Mouse (Mus musculus) limb, embryonic 11.5 days (tissue): ENCODE data around the gene Pheta2. TPM values are rescaled to one million over a fixed set of nuclear protein-coding genes. Genes with fewer than 3 reads are reported as not detected.

ENCODE experiments used
- ATAC-seq: fragments of 200-750 bp; cut with Nextera tagmentation; 2 replicates; pipeline ENCODE4 v1.8.0; 2017; ENCODE audit warnings: low read depth; ENCODE audit not compliant: insufficient number of reproducible peaks, low FRiP score, low TSS enrichment
- DNase-seq: peaks from one replicate; pipeline ENCODE4 v3.0.0-alpha.2; 2015; ENCODE audit warnings: low spot score
- H3K27ac ChIP-seq: fragments of 300-500 bp; sonication (generic); replicated peaks from 2 replicates; pipeline ENCODE4 v1.5.1; 2014; ENCODE audit warnings: low read depth, mild to moderate bottlenecking, low read length
- H3K27me3 ChIP-seq: fragments of 300-500 bp; sonication (generic); 2 replicates; pipeline ENCODE4 v1.6.1; 2014; ENCODE audit warnings: mild to moderate bottlenecking, low read length, mixed read lengths; ENCODE audit not compliant: control insufficient read depth, insufficient read depth
- H3K36me3 ChIP-seq: fragments of 300-500 bp; sonication (generic); 2 replicates; pipeline ENCODE4 v1.6.1; 2014; ENCODE audit warnings: mild to moderate bottlenecking, low read length, moderate library complexity, mixed read lengths; ENCODE audit not compliant: control insufficient read depth, insufficient read depth
- H3K4me1 ChIP-seq: fragments of 300-500 bp; sonication (generic); 2 replicates; pipeline ENCODE4 v1.6.1; 2014; ENCODE audit warnings: low read length, mixed read lengths; ENCODE audit not compliant: control insufficient read depth, insufficient read depth
- H3K4me2 ChIP-seq: fragments of 300-500 bp; sonication (generic); 2 replicates; pipeline ENCODE4 v1.6.1; 2014; ENCODE audit warnings: low read depth, mild to moderate bottlenecking, moderate library complexity; ENCODE audit not compliant: severe bottlenecking
- H3K4me3 ChIP-seq: fragments of 300-500 bp; sonication (generic); 2 replicates; pipeline ENCODE4 v1.5.1; 2014; ENCODE audit warnings: low read depth, low read length
- H3K9ac ChIP-seq: fragments of 300-500 bp; sonication (generic); 2 replicates; pipeline ENCODE4 v1.6.1; 2014; ENCODE audit warnings: mild to moderate bottlenecking, low read length
- H3K9me3 ChIP-seq: fragments of 300-500 bp; sonication (generic); 2 replicates; pipeline ENCODE4 v1.6.1; 2016; ENCODE audit warnings: low read length; ENCODE audit not compliant: control insufficient read depth
- WGBS: fragments of 180-500 bp; shearing (Covaris S2); extraction: QIAGEN DNeasy Blood & Tissue Kit; methylation state at CpG from one replicate; pipeline ENCODE4 v1.1.7; 2014; 5-methylcytosine and 5-hydroxymethylcytosine counted together
- polyA plus RNA-seq: library from polyadenylated mRNA; unstranded; fragments of >200 nt; fragmentation: Nextera tagmentation; extraction: Ambion mirVana; gene quantifications from 2 replicates; pipeline ENCODE4 v1.2.1, GENCODE M21; 2014

Pheta2 gene
- 6.0 and 7.0 TPM in 2 replicates for polyA plus RNA-seq

DNA sequence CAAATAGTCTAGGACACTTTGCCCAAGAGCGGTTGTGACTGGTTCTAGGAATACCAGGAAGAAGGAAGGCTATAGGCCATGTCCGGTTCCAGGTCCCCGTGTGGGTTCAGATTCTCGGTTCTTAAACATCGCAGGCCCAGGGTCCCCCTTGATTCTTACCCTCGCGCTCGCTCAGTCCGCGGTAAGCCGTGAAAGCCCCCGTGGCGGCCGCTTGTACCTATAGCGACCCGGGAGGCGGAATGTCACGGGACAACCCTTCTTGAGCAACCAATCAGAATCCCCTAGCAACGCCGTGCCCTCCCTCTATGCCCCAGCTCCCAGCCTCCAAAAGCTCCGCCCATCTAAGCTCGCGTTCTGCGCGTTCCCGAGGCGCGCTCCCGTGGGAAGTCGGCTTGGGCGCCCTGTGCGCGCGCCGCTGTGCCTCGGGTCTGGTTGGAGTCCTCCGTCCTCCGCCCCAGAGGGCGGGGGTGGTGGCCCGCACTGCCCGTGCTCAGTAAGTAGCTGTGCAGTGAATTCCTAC, at the start of gene Pheta2, which contains the start of the genes Naga and Smdt1:
Gene Pheta2 (plus strand): TSS at position 350 of the 520 bp plus-strand sequence.
Gene Naga (minus strand): TSS at position 333 of the 520 bp plus-strand sequence.
Gene Smdt1 (plus strand): TSS at position 367 of the 520 bp plus-strand sequence.
- ATAC-seq (peak; percentile 84), DNase-seq (peak; percentile 97)
- H3K9ac ChIP-seq, result peak within 1 kb of the TSS; percentile 67
- WGBS, result under 1% methylated on average over 41 of the region's 41 CpGs
- H3K27me3 ChIP-seq, result no peaks in the 10 kb centered on the region
- peak within 1 kb of the TSS; percentile 48 for H3K4me3 ChIP-seq
- H3K4me1 ChIP-seq, result peaks cover 15% of the 10 kb centered on the region
- no peaks in the 10 kb centered on the region for H3K9me3 ChIP-seq
- H3K36me3 ChIP-seq, result no peaks in the 10 kb centered on the region; the same call in 1 of the 2 replicates
- no peak within 1 kb of the TSS for H3K27ac ChIP-seq
- H3K4me2 ChIP-seq, result peak within 1 kb of the TSS; percentile 75

DNA sequence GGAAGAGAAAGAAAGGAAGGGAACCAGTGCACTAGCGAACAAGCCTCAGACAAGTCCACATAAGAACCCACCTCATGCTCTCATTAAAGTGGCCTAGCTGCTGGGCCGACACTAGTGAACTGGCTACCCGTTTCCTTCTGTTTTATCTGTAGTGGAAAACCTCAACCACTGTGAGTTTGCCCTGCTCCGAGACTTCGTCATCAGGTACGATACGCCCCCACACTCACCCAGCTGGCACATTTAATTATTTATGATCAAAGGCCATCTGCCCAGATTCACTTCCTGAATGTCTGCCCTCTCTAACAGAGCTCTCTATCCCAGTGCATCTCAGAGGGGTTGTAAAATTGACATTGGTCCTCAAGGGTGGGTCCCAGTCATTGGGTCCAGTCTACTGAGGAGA, 48.5 kb upstream of the Pheta2 start:
- no peaks in the 10 kb centered on the region for H3K27me3 ChIP-seq
- WGBS, result 90% methylated on average over 7 of the region's 7 CpGs
- no peak overlapping the region for H3K27ac ChIP-seq
- no peak for DNase-seq
- ATAC-seq, result no peak
- H3K9ac ChIP-seq, result no peak overlapping the region
- no peaks in the 10 kb centered on the region for H3K9me3 ChIP-seq
- no peak overlapping the region for H3K4me2 ChIP-seq
- peaks cover 2% of the 10 kb centered on the region; the same call in 1 of the 2 replicates for H3K36me3 ChIP-seq
- no peak overlapping the region for H3K4me3 ChIP-seq
- H3K4me1 ChIP-seq, result peaks cover 4% of the 10 kb centered on the region; the same call in 1 of the 2 replicates

DNA sequence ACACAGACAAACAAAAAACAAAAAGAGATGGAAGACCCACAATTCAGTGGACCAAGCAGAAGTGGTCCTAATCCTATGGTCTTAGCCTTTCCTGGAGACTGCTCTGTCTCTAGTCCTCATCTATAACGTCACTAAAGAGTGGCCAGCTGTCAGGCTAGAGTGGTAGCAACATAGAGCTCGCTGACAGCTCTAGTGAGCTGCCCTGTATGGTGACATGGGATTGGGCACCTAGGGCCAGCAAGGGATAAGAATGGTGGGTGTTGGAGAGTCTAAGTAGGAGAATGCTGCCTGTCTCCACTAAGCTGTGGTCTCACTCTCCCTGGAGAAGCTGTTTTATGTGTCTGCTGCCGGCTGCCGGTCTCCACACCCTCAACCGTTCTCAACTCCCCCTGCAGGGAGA, 45.9 kb upstream of the Pheta2 start:
- no peak overlapping the region for H3K4me3 ChIP-seq
- H3K27me3 ChIP-seq, result no peaks in the 10 kb centered on the region
- 27% methylated on average over 5 of the region's 5 CpGs for WGBS
- H3K4me1 ChIP-seq, result peaks cover 4% of the 10 kb centered on the region; the same call in 1 of the 2 replicates
- ATAC-seq (no peak), DNase-seq (no peak)
- H3K9me3 ChIP-seq, result no peaks in the 10 kb centered on the region
- no peak overlapping the region for H3K9ac ChIP-seq
- peaks cover 2% of the 10 kb centered on the region; the same call in 1 of the 2 replicates for H3K36me3 ChIP-seq
- H3K4me2 ChIP-seq, result 0 out of 2 replicates have a peak overlapping the region, but pooled peaks have one; percentile 11
- H3K27ac ChIP-seq, result no peak overlapping the region

DNA sequence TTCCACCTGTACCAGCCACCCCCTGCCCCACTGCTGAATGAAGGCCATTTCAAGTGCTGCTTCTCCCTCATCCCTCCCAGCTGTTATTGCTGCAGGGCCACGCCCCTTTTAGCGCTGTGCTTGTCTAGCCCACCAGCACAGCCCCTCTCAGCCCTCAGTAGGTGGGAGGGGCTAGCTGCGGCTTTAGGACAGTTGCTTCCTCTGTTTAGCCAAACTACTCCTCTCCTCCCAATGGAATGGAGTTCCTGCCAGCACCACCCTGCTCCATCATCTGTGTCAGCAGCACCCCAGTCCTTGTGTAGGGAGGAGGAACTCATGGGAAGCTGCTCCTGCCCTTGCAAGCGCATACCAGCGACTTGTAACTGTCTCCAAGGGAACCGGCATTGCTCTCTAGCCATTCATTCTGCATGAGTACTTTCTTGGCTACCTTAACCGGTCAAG, 45.5 kb upstream of the Pheta2 start:
- WGBS, result 17% methylated on average over 7 of the region's 7 CpGs
- Histone ChIP-seq H3K27me3 (no peaks in the 10 kb centered on the region), H3K27ac (no peak overlapping the region), H3K4me3 (no peak overlapping the region), H3K36me3 (peaks cover 2% of the 10 kb centered on the region; the same call in 1 of the 2 replicates), H3K4me2 (0 out of 2 replicates have a peak overlapping the region, but pooled peaks have one; percentile 11), H3K4me1 (peaks cover 4% of the 10 kb centered on the region; the same call in 1 of the 2 replicates), H3K9me3 (no peaks in the 10 kb centered on the region), H3K9ac (no peak overlapping the region)
- ATAC-seq, result peak; percentile 39; the same call in 1 of the 2 replicates
- DNase-seq, result peak; percentile 44

DNA sequence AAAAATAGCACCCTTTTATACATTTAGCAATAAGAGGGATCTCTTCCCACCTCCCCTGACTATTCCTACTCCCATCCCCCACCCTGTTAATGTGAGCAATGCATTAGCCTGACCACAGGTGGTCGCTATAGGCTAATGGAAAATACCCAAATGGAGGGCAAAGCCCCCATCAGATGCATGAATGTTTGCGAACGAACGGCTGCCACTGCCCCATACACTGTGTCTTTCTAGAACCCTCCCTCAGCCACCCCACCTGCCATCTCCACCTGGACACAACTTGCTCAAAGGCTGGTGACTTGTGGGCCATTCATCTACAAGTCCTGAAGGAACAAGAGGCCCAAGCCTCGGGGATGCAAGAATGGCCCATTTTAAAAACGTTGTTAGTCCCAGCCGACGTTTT, 44.7 kb upstream of the Pheta2 start:
- Histone ChIP-seq H3K4me1 (peaks cover 4% of the 10 kb centered on the region; the same call in 1 of the 2 replicates), H3K36me3 (peaks cover 2% of the 10 kb centered on the region; the same call in 1 of the 2 replicates), H3K4me2 (no peak overlapping the region), H3K27me3 (no peaks in the 10 kb centered on the region), H3K4me3 (no peak overlapping the region), H3K9me3 (no peaks in the 10 kb centered on the region), H3K27ac (no peak overlapping the region), H3K9ac (no peak overlapping the region)
- 59% methylated on average over 8 of the region's 8 CpGs for WGBS
- ATAC-seq (no peak), DNase-seq (peak; percentile 41)

DNA sequence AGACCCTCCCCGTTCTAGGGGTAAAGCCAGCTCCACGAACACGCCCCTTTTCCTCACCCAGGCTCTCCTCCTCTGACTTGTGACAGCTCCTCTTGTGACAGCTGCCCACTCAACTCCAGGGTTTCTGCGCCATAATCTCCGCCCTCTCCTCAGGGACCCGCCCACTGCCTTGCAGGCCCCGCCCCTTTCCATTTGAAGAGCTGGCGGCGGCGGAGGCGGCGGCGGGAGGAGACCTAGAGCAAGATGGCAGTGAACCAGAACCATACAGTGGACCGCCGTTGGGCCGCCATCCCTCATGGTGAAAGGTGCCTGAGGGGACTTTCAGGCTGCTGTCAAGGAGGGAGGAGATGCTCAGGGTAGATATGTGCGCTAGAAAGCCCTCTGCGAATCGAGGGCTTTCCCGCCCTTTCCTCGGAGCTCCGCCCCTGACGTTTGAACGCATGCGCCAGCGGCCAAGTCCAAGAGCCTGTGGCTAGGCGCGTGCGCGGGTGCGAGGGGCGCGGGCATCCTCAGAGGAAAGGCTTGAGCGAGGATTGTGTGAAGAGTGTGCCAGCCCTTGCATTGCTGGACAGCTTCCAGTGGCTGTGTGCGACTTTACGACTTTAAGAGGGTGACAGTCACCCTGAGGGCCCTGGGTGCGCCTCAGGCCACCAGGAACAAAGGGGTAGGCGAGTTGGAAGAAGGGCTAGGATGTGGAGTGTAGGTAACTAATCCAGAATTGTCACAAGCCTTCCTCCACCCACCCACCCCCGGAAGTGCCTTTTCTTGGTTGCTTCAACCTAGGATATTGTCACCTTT, 39.8 kb upstream of the Pheta2 start, which contains the start of gene Wbp2nl:
Gene Wbp2nl (plus strand): TSS at position 191 of the 798 bp plus-strand sequence.
- H3K9me3 ChIP-seq, result no peaks in the 10 kb centered on the region
- peak; percentile 21 for DNase-seq
- H3K4me1 ChIP-seq, result no peaks in the 10 kb centered on the region
- no peak within 1 kb of the TSS for H3K4me3 ChIP-seq
- 49% methylated on average over 39 of the region's 39 CpGs for WGBS
- no peak for ATAC-seq
- H3K27me3 ChIP-seq, result no peaks in the 10 kb centered on the region
- no peaks in the 10 kb centered on the region for H3K36me3 ChIP-seq
- no peak within 1 kb of the TSS for H3K9ac ChIP-seq
- H3K4me2 ChIP-seq, result no peak within 1 kb of the TSS
- H3K27ac ChIP-seq, result no peak within 1 kb of the TSS

DNA sequence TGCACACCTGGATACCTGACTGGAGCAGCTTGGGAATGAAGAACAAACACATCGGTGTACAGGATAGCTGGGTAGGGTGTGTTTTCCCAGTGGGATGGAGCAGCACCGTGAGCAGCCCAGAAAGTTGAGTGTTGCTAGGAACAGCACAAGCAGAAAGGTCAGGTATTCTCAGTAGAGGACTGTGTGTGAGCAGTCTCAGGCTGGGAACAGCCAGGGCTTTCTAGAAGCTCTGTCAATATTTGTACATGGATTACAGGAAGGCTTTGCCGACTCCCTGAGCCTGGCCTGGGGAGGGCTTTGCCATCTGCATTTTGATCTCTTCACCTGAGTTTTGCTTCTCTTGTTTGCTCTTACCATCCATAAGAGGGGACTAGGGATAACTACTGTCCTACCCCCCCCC, 31.6 kb upstream of the Pheta2 start:
- H3K27me3 ChIP-seq, result no peaks in the 10 kb centered on the region
- no peak overlapping the region for H3K4me3 ChIP-seq
- H3K9me3 ChIP-seq, result no peaks in the 10 kb centered on the region
- H3K27ac ChIP-seq, result no peak overlapping the region
- H3K36me3 ChIP-seq, result no peaks in the 10 kb centered on the region
- H3K9ac ChIP-seq, result no peak overlapping the region
- H3K4me1 ChIP-seq, result no peaks in the 10 kb centered on the region
- H3K4me2 ChIP-seq, result no peak overlapping the region
- 84% methylated on average over 3 of the region's 3 CpGs for WGBS
- DNase-seq (no peak), ATAC-seq (no peak)

DNA sequence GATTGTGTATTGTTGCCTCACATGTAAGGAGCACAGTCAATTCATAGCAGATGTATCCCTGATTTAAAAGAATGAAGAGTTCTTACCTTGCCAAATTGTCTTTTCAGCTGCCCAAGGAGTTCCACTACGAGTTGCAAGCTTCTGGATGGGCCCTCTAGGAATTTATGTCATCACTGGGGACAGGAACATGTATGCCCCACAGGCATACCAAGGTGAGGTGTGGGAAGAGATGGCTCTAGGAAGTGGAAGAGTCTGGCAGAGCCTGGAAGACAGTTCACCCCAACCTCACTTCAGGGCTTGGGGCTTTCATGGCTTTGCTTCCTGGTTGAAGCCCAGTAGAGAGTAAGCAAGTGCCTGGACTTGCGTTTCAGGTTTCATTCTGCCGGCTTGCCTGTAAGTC, 30.3 kb upstream of the Pheta2 start:
- ATAC-seq (no peak), DNase-seq (no peak)
- Histone ChIP-seq H3K9ac (no peak overlapping the region), H3K4me2 (no peak overlapping the region), H3K4me3 (no peak overlapping the region), H3K27me3 (no peaks in the 10 kb centered on the region), H3K36me3 (no peaks in the 10 kb centered on the region), H3K4me1 (no peaks in the 10 kb centered on the region), H3K27ac (no peak overlapping the region), H3K9me3 (no peaks in the 10 kb centered on the region)
- WGBS, result 72% methylated on average over 3 of the region's 3 CpGs
